Mouse (Mus musculus) midbrain, embryonic 13.5 days (tissue): ENCODE measurements around the gene Gm5741. TPM values are rescaled to one million over a fixed set of nuclear protein-coding genes. Genes with fewer than 3 reads are reported as not detected.

ENCODE experiments used
- ATAC-seq: fragments of 200-750 bp; cut with Nextera tagmentation; 2 replicates; pipeline ENCODE4 v1.8.0; 2017; ENCODE audit warnings: mild to moderate bottlenecking, moderate TSS enrichment, moderate library complexity
- H3K27ac ChIP-seq: fragments of 300-500 bp; sonication (generic); 2 replicates; pipeline ENCODE4 v1.5.1; 2015; ENCODE audit warnings: inconsistent platforms, mild to moderate bottlenecking, moderate library complexity
- H3K27me3 ChIP-seq: fragments of 300-500 bp; sonication (generic); 2 replicates; pipeline ENCODE4 v1.6.1; 2015; ENCODE audit warnings: mild to moderate bottlenecking, inconsistent platforms
- H3K36me3 ChIP-seq: fragments of 300-500 bp; sonication (generic); 2 replicates; pipeline ENCODE4 v1.6.1; 2015; ENCODE audit warnings: mild to moderate bottlenecking, inconsistent platforms
- H3K4me1 ChIP-seq: fragments of 300-500 bp; sonication (generic); replicated peaks from 2 replicates; pipeline ENCODE4 v1.6.1; 2015; ENCODE audit warnings: inconsistent platforms
- H3K4me2 ChIP-seq: fragments of 300-500 bp; sonication (generic); replicated peaks from 2 replicates; pipeline ENCODE4 v1.6.1; 2015; ENCODE audit warnings: moderate library complexity, mild to moderate bottlenecking, inconsistent platforms
- H3K4me3 ChIP-seq: fragments of 300-500 bp; sonication (generic); replicated peaks from 2 replicates; pipeline ENCODE4 v1.5.1; 2015; ENCODE audit warnings: mild to moderate bottlenecking, inconsistent platforms
- H3K9ac ChIP-seq: fragments of 300-500 bp; sonication (generic); replicated peaks from 2 replicates; pipeline ENCODE4 v1.6.1; 2015; ENCODE audit warnings: mild to moderate bottlenecking, inconsistent platforms
- H3K9me3 ChIP-seq: fragments of 300-500 bp; sonication (generic); 2 replicates; pipeline ENCODE4 v1.6.1; 2016; ENCODE audit warnings: mild to moderate bottlenecking, inconsistent platforms
- WGBS: fragments of 180-500 bp; shearing (Covaris S2); methylation state at CpG from one replicate; pipeline ENCODE4 v1.1.7; 2015; 5-methylcytosine and 5-hydroxymethylcytosine counted together
- polyA plus RNA-seq: library from polyadenylated mRNA; unstranded; fragments of >200 nt; fragmentation: Nextera tagmentation; extraction: Ambion mirVana; gene quantifications from 2 replicates; pipeline ENCODE4 v1.2.1, GENCODE M21; 2015

Gene Gm5741
- polyA plus RNA-seq, 1 experiment from 2014 or later: 0.83 TPM

DNA sequence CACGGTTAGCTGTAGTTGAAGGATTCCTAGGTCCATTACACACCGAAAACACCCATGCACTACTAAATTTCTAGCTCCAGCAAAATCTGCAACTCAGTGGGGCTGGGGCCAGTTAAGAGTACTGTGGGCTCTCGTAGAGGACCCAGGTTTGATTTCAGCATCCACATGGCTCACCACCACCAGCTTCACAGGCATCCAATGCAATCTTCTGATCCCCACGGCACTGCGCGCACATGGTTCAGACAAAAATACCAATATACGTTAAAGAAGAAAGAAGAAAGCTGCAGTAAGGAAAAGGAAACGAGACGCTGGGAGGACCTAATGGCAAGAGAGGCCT, 31.4 kb downstream of the Gm5741 start:
- Histone ChIP-seq H3K4me3 (peak overlapping the region; percentile 83), H3K9ac (peak overlapping the region; percentile 75), H3K4me2 (peak overlapping the region; percentile 80), H3K9me3 (no peaks in the 10 kb centered on the region), H3K27me3 (no peaks in the 10 kb centered on the region), H3K27ac (peak overlapping the region; percentile 82), H3K36me3 (peaks cover 37% of the 10 kb centered on the region), H3K4me1 (peaks cover 36% of the 10 kb centered on the region)
- peak; percentile 55 for ATAC-seq
- WGBS: under 1% methylated on average over 9 of the region's 9 CpGs

DNA sequence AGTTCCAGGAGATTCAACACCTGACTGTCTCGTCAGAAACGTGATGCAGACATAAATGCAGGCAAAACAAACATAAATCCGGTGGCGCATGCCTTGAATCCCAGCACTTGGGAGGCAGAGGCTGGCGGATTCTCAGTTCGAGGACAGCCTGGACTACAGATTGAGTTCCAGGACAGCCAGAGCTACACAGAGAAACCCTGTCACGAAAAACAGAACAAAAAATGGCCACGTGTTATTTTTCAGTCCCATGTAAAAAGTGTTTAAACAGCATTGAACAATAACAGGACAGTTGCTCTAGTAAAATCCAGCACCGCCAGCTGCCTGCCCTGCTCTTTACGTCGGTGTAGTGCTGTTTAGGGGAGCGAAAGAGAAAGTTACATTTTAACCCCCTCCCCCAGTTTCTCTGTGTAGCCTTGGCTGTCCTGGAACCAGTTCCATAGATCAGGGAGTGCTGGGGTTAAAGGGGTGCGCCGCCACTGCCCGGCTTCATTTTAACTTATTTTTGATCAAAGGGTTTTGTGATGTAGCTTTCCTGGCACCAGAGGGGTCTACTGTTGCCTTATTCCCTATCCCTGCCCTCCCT, 32.0 kb downstream of the Gm5741 start:
- Histone ChIP-seq H3K27ac (peak overlapping the region; percentile 82), H3K4me3 (peak overlapping the region; percentile 83), H3K27me3 (no peaks in the 10 kb centered on the region), H3K9ac (peak overlapping the region; percentile 75), H3K4me2 (peak overlapping the region; percentile 80), H3K4me1 (peaks cover 36% of the 10 kb centered on the region), H3K36me3 (peaks cover 35% of the 10 kb centered on the region), H3K9me3 (no peaks in the 10 kb centered on the region)
- peak; percentile 2; the same call in 1 of the 2 replicates for ATAC-seq
- WGBS: 1% methylated on average over 15 of the region's 15 CpGs

DNA sequence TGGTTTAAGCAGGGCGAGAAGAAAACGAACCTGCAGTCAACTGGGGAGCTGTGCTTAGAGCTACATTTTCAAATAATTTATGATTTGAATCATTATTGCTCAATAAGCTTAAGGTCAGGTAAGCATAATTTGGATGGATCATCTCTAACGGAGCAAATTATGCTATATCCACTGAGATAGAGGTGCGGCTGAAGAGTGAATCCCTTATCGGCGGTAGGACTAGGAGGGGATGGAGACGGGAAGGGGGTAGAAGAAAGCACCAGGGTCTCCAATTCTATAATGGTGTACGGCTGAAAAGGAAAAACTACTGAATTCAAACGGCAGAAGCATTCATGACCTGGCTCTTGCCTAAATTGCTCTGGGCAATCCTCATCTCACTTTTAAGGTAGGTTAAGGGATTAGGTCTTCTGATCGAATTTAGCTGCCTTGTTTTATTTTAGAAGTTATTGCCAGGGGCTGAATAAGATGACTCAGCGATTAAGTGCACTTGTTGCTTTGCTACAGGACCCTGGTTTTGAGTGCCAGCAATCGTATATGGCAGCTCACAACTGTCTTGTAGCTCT, 32.5 kb downstream of the Gm5741 start:
- Histone ChIP-seq H3K27ac (no peak overlapping the region), H3K27me3 (no peaks in the 10 kb centered on the region), H3K4me3 (peak overlapping the region; percentile 83), H3K36me3 (peaks cover 34% of the 10 kb centered on the region), H3K4me1 (peaks cover 36% of the 10 kb centered on the region), H3K9ac (peak overlapping the region; percentile 75), H3K9me3 (no peaks in the 10 kb centered on the region), H3K4me2 (peak overlapping the region; percentile 80)
- 6% methylated on average over 12 of the region's 12 CpGs for WGBS
- no peak for ATAC-seq

DNA sequence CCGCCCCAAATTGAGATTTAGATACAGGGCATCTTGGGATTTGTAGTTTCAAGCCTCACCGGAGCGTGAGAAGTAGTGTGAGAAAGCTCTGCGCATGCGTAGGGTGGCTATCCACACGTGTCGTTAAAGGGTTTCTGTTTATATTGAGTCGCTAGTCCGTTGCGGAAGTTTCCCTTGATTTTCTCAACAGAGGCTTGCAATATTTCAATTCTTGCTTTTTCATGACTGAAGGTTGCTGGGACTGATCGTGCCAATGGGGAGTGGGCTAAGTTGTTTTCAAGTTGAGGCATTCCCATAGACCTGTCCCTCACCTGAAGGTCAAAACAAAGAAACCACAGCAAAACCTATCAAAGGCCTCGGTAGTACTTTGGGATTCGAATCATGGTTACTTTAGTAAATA, 33.0 kb downstream of the Gm5741 start:
- peak overlapping the region; percentile 83 for H3K4me3 ChIP-seq
- H3K9me3 ChIP-seq: no peaks in the 10 kb centered on the region
- no peak overlapping the region for H3K27ac ChIP-seq
- H3K36me3 ChIP-seq: peaks cover 35% of the 10 kb centered on the region
- 3% methylated on average over 13 of the region's 13 CpGs for WGBS
- H3K9ac ChIP-seq: no peak overlapping the region
- H3K4me1 ChIP-seq: peaks cover 36% of the 10 kb centered on the region
- no peaks in the 10 kb centered on the region for H3K27me3 ChIP-seq
- ATAC-seq: no peak
- peak overlapping the region; percentile 80 for H3K4me2 ChIP-seq

DNA sequence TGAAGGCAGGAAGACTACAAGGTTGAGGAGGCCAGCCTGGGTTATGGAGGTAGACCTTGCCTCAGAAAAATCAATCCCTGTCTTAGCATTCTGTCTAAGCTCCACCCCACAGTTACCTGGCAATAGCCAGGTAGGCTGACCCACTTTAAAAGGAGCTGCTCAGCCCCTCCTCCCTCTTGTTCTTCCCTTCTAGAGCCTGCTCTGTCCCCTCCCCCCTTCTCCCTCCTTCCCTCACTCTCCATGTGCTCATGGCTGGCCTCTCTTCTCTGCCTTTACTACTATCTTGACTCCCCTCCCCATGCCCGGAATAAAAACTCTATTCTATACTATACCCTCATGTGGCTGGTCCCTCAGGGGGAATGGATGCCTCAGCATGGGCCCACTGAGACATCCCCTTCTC, 33.9 kb downstream of the Gm5741 start:
- no peaks in the 10 kb centered on the region for H3K9me3 ChIP-seq
- H3K4me3 ChIP-seq: no peak overlapping the region
- no peak overlapping the region for H3K4me2 ChIP-seq
- WGBS: 70% methylated on average over 1 of the region's 1 CpGs
- peaks cover 34% of the 10 kb centered on the region for H3K4me1 ChIP-seq
- peaks cover 40% of the 10 kb centered on the region for H3K36me3 ChIP-seq
- ATAC-seq: no peak
- H3K27me3 ChIP-seq: no peaks in the 10 kb centered on the region
- no peak overlapping the region for H3K27ac ChIP-seq
- no peak overlapping the region for H3K9ac ChIP-seq

DNA sequence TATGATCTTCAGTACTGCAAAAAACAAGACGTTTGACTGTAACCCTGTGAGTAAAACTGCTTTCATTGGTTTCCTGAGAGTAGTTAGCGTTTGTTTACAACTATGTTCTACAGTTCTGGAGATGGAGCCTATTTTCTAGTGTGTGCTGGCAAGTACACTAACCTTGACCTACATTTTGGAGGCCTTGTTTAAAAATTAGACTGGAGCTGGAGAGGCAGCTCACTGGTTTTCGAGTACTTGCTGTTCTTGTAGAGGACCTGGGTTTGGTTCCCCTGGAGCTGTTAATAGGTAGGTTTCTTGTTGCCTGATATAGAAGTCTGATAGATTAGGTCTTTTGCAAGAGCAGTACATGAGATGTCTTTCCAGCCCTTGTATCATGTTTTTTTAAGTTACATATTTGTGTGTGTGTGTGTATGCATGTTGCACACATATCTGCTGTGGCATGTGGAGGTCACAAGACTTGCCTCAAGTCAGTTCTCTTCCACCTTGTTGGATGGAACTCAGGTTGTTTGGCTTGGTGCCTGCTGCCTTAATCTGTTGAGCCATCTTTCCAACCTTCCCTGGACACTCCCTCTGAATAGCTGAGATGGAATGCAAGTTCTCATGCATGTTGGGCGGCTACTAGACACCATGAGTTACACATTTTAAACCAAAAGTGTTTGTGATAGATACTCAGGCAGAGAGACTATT, 35.0 kb downstream of the Gm5741 start:
- H3K4me2 ChIP-seq: no peak overlapping the region
- H3K36me3 ChIP-seq: peaks cover 40% of the 10 kb centered on the region
- no peak overlapping the region for H3K4me3 ChIP-seq
- H3K27me3 ChIP-seq: no peaks in the 10 kb centered on the region
- no peaks in the 10 kb centered on the region for H3K9me3 ChIP-seq
- H3K9ac ChIP-seq: no peak overlapping the region
- 92% methylated on average over 4 of the region's 4 CpGs for WGBS
- peaks cover 34% of the 10 kb centered on the region for H3K4me1 ChIP-seq
- ATAC-seq: no peak
- H3K27ac ChIP-seq: no peak overlapping the region

DNA sequence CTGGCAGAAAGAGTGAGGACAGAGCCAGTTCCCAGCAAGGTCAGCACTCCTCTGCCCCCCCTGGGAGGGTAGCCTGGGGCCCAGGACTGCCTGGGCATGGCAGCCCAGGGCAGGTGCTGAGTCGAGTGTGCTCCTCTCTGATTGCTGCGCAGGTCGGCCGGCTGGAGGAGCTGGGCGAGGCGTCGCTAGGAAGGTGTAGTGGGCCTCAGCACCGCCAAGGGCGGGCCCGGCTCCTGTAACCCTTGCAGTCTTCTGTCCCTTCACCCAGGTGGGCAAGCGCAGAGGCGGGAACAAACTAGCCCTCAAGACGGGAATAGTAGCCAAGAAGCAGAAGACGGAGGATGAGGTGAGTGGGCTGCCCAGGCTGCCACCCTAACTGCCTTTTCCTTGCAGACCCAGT, 38.5 kb downstream of the Gm5741 start:
- Histone ChIP-seq H3K27ac (no peak overlapping the region), H3K9ac (peak overlapping the region; percentile 99), H3K27me3 (no peaks in the 10 kb centered on the region), H3K4me2 (peak overlapping the region; percentile 92), H3K4me3 (peak overlapping the region; percentile 99; the same call in 1 of the 2 replicates), H3K4me1 (peaks cover 32% of the 10 kb centered on the region), H3K36me3 (peaks cover 40% of the 10 kb centered on the region), H3K9me3 (no peaks in the 10 kb centered on the region)
- 91% methylated on average over 14 of the region's 14 CpGs for WGBS
- ATAC-seq: no peak

DNA sequence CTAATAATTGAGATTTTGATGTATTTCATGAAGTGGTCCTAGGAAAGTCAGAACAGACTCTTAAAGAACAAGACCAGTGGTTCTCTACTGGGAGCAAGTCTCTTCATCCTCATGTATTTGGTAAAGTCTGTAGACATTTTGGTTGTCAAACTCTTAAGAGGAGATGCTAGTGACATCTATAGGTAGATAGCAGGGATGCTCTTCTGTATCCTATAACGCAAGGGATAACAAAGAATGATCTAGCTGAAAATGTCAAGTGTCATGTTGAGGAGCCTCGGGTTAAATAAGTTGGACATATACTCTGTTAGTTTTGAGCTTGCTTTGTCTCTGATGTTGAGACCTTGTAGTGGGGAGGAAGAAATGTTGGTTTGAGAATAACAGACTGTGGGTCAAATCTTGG, 39.9 kb downstream of the Gm5741 start:
- Histone ChIP-seq H3K4me3 (peak overlapping the region; percentile 99), H3K9me3 (no peaks in the 10 kb centered on the region), H3K27me3 (no peaks in the 10 kb centered on the region), H3K9ac (peak overlapping the region; percentile 99), H3K4me2 (peak overlapping the region; percentile 92), H3K27ac (no peak overlapping the region), H3K4me1 (peaks cover 40% of the 10 kb centered on the region), H3K36me3 (peaks cover 44% of the 10 kb centered on the region)
- no peak for ATAC-seq
- WGBS: 27% methylated on average over 2 of the region's 2 CpGs

DNA sequence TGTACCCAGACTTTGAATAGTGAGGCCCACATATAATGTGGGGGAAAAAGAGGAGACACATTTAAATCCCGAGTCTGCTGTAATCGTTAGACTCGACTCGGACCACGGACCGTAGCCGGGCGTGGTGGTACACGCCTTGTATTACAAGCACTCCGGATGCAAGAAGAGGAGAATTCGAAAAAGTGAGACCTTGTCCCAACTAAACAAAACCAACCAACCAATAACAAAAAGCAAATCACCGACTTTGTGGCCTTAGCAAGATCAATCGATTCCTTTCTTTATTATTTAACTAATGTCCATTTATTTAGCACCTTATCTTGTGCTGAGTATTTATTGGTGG, 40.3 kb downstream of the Gm5741 start:
- no peaks in the 10 kb centered on the region for H3K27me3 ChIP-seq
- H3K4me3 ChIP-seq: peak overlapping the region; percentile 99
- H3K9me3 ChIP-seq: no peaks in the 10 kb centered on the region
- WGBS: 1% methylated on average over 13 of the region's 13 CpGs
- no peak for ATAC-seq
- H3K9ac ChIP-seq: peak overlapping the region; percentile 99
- peaks cover 43% of the 10 kb centered on the region for H3K36me3 ChIP-seq
- peak overlapping the region; percentile 92 for H3K4me2 ChIP-seq
- peaks cover 40% of the 10 kb centered on the region for H3K4me1 ChIP-seq
- H3K27ac ChIP-seq: peak overlapping the region; percentile 89

DNA sequence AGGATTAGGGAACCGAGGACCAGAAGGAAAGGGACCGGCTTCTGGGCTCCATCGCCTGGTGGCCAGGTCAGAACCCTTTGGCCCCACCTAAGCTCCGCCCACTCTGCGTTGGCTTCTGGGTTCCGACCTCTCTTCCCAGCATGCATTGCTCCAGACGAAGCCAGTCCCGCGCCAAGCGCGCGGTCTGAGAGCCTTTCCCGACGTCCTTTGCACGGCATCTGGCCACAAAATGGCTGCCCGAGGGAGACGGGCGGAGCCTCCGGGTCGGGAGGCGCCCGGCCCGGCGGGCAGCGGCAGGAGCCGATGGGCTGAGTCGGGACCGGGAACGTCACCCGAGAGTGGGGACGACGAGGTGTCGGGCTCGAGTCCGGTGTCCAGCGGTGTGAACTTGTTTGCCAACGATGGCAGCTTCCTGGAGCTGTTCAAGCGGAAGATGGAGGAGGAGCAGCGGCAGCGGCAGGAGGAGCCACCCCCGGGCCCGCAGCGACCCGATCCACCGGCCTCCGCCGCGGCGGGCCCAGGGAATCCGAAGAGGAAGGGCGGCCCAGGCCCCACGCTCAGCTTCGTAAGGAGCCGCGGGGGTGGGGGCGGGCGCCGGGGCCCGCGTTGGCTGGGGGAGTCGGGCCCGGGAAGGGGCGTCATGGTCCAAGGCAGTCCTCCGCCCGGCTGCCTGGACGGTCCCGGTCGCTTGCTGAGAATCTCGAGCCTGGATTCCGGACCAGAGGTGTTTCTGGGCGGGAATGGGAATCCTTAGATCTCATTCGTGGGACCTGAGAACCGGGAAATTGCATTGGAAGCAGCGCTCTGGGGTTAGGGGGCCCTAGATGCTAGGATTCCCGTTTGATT, 40.9 kb downstream of the Gm5741 start, which contains the start of gene Trir:
Gene Trir, plus strand, starts transcription at position 154 of the 846 bp plus-strand sequence.
- WGBS: under 1% methylated on average over 74 of the region's 75 CpGs
- peak within 1 kb of the TSS; percentile 99 for H3K4me3 ChIP-seq

DNA sequence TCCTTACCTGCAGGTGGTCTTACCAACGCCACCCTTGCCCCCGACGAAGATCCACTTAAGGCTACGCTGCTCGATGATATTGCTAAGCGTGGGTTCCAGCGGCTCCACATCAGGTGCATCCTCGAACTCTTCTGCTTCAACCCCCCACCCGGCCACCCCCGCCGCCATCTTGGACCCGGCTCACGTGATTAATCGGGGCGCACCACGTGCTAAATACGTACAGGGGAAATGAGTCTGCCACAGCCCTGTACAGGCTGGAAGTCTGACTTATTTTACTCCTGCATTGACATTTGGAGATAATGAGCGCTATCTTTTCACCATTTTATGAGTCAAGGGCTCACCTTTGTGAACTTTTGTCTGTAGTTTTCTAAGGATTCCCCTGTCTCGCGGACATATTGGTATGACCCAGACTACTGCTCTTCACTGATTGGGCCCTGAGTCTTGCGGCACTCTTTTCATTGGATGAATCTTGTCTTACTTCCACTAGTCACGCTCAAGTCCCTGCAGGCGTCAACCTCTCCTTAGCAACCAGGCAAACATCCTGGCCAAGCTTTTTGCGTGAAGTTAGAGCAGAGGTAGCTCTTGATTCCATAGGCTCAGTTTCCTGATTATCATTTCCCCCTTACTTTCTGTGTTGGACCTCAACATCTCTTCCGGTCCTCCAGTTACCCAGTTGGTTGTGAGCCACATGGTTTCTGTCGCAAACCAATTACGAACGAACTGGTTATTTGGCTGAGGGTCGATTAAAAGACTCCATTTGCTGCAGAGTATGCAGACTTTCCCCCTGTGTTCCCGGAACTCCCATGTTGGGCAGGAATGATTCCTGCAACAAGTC, 42.5 kb downstream of the Gm5741 start, which contains the start of gene Asna1:
Gene Asna1, minus strand, starts transcription at position 184 of the 835 bp plus-strand sequence.
- Histone ChIP-seq H3K27me3 (no peaks in the 10 kb centered on the region), H3K9ac (peak within 1 kb of the TSS; percentile 85), H3K4me1 (peaks cover 43% of the 10 kb centered on the region), H3K36me3 (peaks cover 45% of the 10 kb centered on the region), H3K4me3 (peak within 1 kb of the TSS; percentile 94), H3K27ac (peak within 1 kb of the TSS; percentile 89), H3K4me2 (peak within 1 kb of the TSS; percentile 92), H3K9me3 (no peaks in the 10 kb centered on the region)
- 7% methylated on average over 30 of the region's 30 CpGs for WGBS
- ATAC-seq: peak; percentile 87

More for the DNA sequence above, 40.9 kb downstream of the Gm5741 start, which contains the start of gene Trir:
- no peaks in the 10 kb centered on the region for H3K9me3 ChIP-seq
- peaks cover 43% of the 10 kb centered on the region for H3K36me3 ChIP-seq
- peak within 1 kb of the TSS; percentile 89 for H3K27ac ChIP-seq
- peak within 1 kb of the TSS; percentile 99 for H3K9ac ChIP-seq
- no peaks in the 10 kb centered on the region for H3K27me3 ChIP-seq
- peaks cover 40% of the 10 kb centered on the region for H3K4me1 ChIP-seq
- H3K4me2 ChIP-seq: peak within 1 kb of the TSS; percentile 92
- ATAC-seq: peak; percentile 75
